Mouse (Mus musculus) forebrain, embryonic 12.5 days (tissue): ENCODE measurements around the gene Eepd1. TPM values are rescaled to one million over a fixed set of nuclear protein-coding genes. Genes with fewer than 3 reads are reported as not detected.

Experiments
- ATAC-seq: fragments of 200-750 bp; cut with Nextera tagmentation; 2 replicates; pipeline ENCODE4 v1.8.0; 2017; ENCODE audit warnings: moderate TSS enrichment; ENCODE audit not compliant: low FRiP score
- H3K27ac ChIP-seq: fragments of 300-500 bp; sonication (generic); 2 replicates; pipeline ENCODE4 v1.5.1; 2016; ENCODE audit warnings: mild to moderate bottlenecking
- H3K27me3 ChIP-seq: fragments of 300-500 bp; sonication (generic); 2 replicates; pipeline ENCODE4 v1.6.1; 2016; ENCODE audit warnings: mild to moderate bottlenecking
- H3K36me3 ChIP-seq: fragments of 300-500 bp; sonication (generic); replicated peaks from 2 replicates; pipeline ENCODE4 v1.6.1; 2016; ENCODE audit warnings: mild to moderate bottlenecking
- H3K4me1 ChIP-seq: fragments of 300-500 bp; sonication (generic); 2 replicates; pipeline ENCODE4 v1.6.1; 2016
- H3K4me2 ChIP-seq: fragments of 300-500 bp; sonication (generic); 2 replicates; pipeline ENCODE4 v1.6.1; 2016; ENCODE audit warnings: mild to moderate bottlenecking, moderate library complexity
- H3K4me3 ChIP-seq: fragments of 300-500 bp; sonication (generic); replicated peaks from 2 replicates; pipeline ENCODE4 v1.5.1; 2016; ENCODE audit warnings: mild to moderate bottlenecking
- H3K9ac ChIP-seq: fragments of 300-500 bp; sonication (generic); 2 replicates; pipeline ENCODE4 v1.6.1; 2016; ENCODE audit warnings: mild to moderate bottlenecking
- H3K9me3 ChIP-seq: fragments of 300-500 bp; sonication (generic); 2 replicates; pipeline ENCODE4 v1.6.1; 2016
- WGBS: fragments of 180-500 bp; shearing (Covaris S2); methylation state at CpG from one replicate; pipeline ENCODE4 v1.1.7; 2016; 5-methylcytosine and 5-hydroxymethylcytosine counted together
- polyA plus RNA-seq: library from polyadenylated mRNA; unstranded; fragments of >200 nt; fragmentation: Nextera tagmentation; extraction: Ambion mirVana; gene quantifications from 2 replicates; pipeline ENCODE4 v1.2.1, GENCODE M21; 2016

Gene Eepd1
- polyA plus RNA-seq, 1 experiment from 2014 or later, result 7.9 TPM

- Histone ChIP-seq H3K4me3 (no peak overlapping the region), H3K27ac (no peak overlapping the region), H3K4me2 (no peak overlapping the region), H3K36me3 (no peaks in the 10 kb centered on the region), H3K27me3 (no peaks in the 10 kb centered on the region), H3K9me3 (no peaks in the 10 kb centered on the region), H3K9ac (no peak overlapping the region), H3K4me1 (peaks cover 5% of the 10 kb centered on the region; the same call in 1 of the 2 replicates)
- no peak for ATAC-seq
- 93% methylated on average over 5 of the region's 5 CpGs for WGBS
These were observed 12.6 kb downstream of the Eepd1 start for GRCm38 (mm10) chr9:25493918-25494317.

- Histone ChIP-seq H3K9me3 (no peaks in the 10 kb centered on the region), H3K9ac (no peak overlapping the region), H3K4me2 (no peak overlapping the region), H3K27me3 (no peaks in the 10 kb centered on the region), H3K27ac (no peak overlapping the region), H3K4me3 (no peak overlapping the region), H3K4me1 (peaks cover 2% of the 10 kb centered on the region; the same call in 1 of the 2 replicates), H3K36me3 (no peaks in the 10 kb centered on the region)
- WGBS, result 92% methylated on average over 10 of the region's 10 CpGs
- ATAC-seq, result no peak
These were observed 14.3 kb downstream of the Eepd1 start for GRCm38 (mm10) chr9:25495601-25496000.

- no peak overlapping the region for H3K4me3 ChIP-seq
- no peaks in the 10 kb centered on the region for H3K36me3 ChIP-seq
- no peaks in the 10 kb centered on the region for H3K9me3 ChIP-seq
- no peak overlapping the region for H3K4me2 ChIP-seq
- 85% methylated on average over 4 of the region's 4 CpGs for WGBS
- no peak overlapping the region for H3K27ac ChIP-seq
- ATAC-seq, result no peak
- H3K27me3 ChIP-seq, result no peaks in the 10 kb centered on the region
- no peaks in the 10 kb centered on the region for H3K4me1 ChIP-seq
- H3K9ac ChIP-seq, result no peak overlapping the region
These were observed 14.8 kb downstream of the Eepd1 start for GRCm38 (mm10) chr9:25496196-25496595.

- Histone ChIP-seq H3K9ac (no peak overlapping the region), H3K4me3 (no peak overlapping the region), H3K27me3 (no peaks in the 10 kb centered on the region), H3K4me2 (no peak overlapping the region), H3K36me3 (no peaks in the 10 kb centered on the region), H3K27ac (no peak overlapping the region), H3K9me3 (no peaks in the 10 kb centered on the region), H3K4me1 (no peaks in the 10 kb centered on the region)
- ATAC-seq, result no peak
- 81% methylated on average over 2 of the region's 2 CpGs for WGBS
These were observed 15.4 kb downstream of the Eepd1 start for GRCm38 (mm10) chr9:25496703-25497102.

GRCm38 (mm10) chr9:25498770-25499169, 17.4 kb downstream of the Eepd1 start:
- ATAC-seq, result no peak
- 80% methylated on average over 4 of the region's 4 CpGs for WGBS
- Histone ChIP-seq H3K4me2 (no peak overlapping the region), H3K4me1 (no peaks in the 10 kb centered on the region), H3K9ac (no peak overlapping the region), H3K27ac (no peak overlapping the region), H3K36me3 (no peaks in the 10 kb centered on the region), H3K4me3 (no peak overlapping the region), H3K9me3 (no peaks in the 10 kb centered on the region), H3K27me3 (no peaks in the 10 kb centered on the region)

- no peak overlapping the region for H3K4me2 ChIP-seq
- no peaks in the 10 kb centered on the region for H3K27me3 ChIP-seq
- no peak overlapping the region for H3K27ac ChIP-seq
- no peaks in the 10 kb centered on the region for H3K4me1 ChIP-seq
- ATAC-seq, result no peak
- H3K9ac ChIP-seq, result no peak overlapping the region
- WGBS, result 70% methylated on average over 3 of the region's 3 CpGs
- no peak overlapping the region for H3K4me3 ChIP-seq
- H3K36me3 ChIP-seq, result no peaks in the 10 kb centered on the region
- no peaks in the 10 kb centered on the region for H3K9me3 ChIP-seq
These were observed 18.0 kb downstream of the Eepd1 start for GRCm38 (mm10) chr9:25499306-25499705.

GRCm38 (mm10) chr9:25500031-25500430, 18.7 kb downstream of the Eepd1 start:
- H3K27me3 ChIP-seq, result no peaks in the 10 kb centered on the region
- H3K9ac ChIP-seq, result no peak overlapping the region
- H3K4me3 ChIP-seq, result no peak overlapping the region
- no peaks in the 10 kb centered on the region for H3K36me3 ChIP-seq
- 0 out of 2 replicates have a peak, but pooled peaks cover 3% of the 10 kb centered on the region for H3K4me1 ChIP-seq
- no peak overlapping the region for H3K4me2 ChIP-seq
- no peaks in the 10 kb centered on the region for H3K9me3 ChIP-seq
- H3K27ac ChIP-seq, result no peak overlapping the region
- WGBS, result 97% methylated on average over 2 of the region's 2 CpGs
- ATAC-seq, result no peak

GRCm38 (mm10) chr9:25508825-25509224, 27.5 kb downstream of the Eepd1 start:
- Histone ChIP-seq H3K4me1 (0 out of 2 replicates have a peak, but pooled peaks cover 7% of the 10 kb centered on the region), H3K27me3 (no peaks in the 10 kb centered on the region), H3K4me3 (no peak overlapping the region), H3K36me3 (no peaks in the 10 kb centered on the region), H3K9ac (no peak overlapping the region), H3K9me3 (no peaks in the 10 kb centered on the region), H3K27ac (no peak overlapping the region), H3K4me2 (no peak overlapping the region)
- no peak for ATAC-seq
- 87% methylated on average over 3 of the region's 3 CpGs for WGBS

- Histone ChIP-seq H3K27me3 (no peaks in the 10 kb centered on the region), H3K4me1 (no peaks in the 10 kb centered on the region), H3K4me3 (no peak overlapping the region), H3K36me3 (no peaks in the 10 kb centered on the region), H3K27ac (no peak overlapping the region), H3K9me3 (no peaks in the 10 kb centered on the region), H3K4me2 (no peak overlapping the region), H3K9ac (no peak overlapping the region)
- ATAC-seq, result no peak
- 88% methylated on average over 11 of the region's 11 CpGs for WGBS
These were observed 29.2 kb downstream of the Eepd1 start for GRCm38 (mm10) chr9:25510572-25510971.

- Histone ChIP-seq H3K4me3 (no peak overlapping the region), H3K4me2 (no peak overlapping the region), H3K27me3 (no peaks in the 10 kb centered on the region), H3K4me1 (no peaks in the 10 kb centered on the region), H3K36me3 (no peaks in the 10 kb centered on the region), H3K9me3 (no peaks in the 10 kb centered on the region), H3K27ac (no peak overlapping the region), H3K9ac (no peak overlapping the region)
- ATAC-seq, result no peak
- WGBS, result 80% methylated on average over 2 of the region's 2 CpGs
These were observed 31.7 kb downstream of the Eepd1 start for GRCm38 (mm10) chr9:25513050-25513449.

- H3K36me3 ChIP-seq, result no peaks in the 10 kb centered on the region
- no peak overlapping the region for H3K4me3 ChIP-seq
- no peaks in the 10 kb centered on the region for H3K4me1 ChIP-seq
- no peak overlapping the region for H3K27ac ChIP-seq
- no peak for ATAC-seq
- no peak overlapping the region for H3K9ac ChIP-seq
- 86% methylated on average over 3 of the region's 3 CpGs for WGBS
- H3K4me2 ChIP-seq, result no peak overlapping the region
- no peaks in the 10 kb centered on the region for H3K27me3 ChIP-seq
- no peaks in the 10 kb centered on the region for H3K9me3 ChIP-seq
These were observed 32.2 kb downstream of the Eepd1 start for GRCm38 (mm10) chr9:25513556-25513955.

- H3K9ac ChIP-seq, result no peak overlapping the region
- no peaks in the 10 kb centered on the region for H3K36me3 ChIP-seq
- no peaks in the 10 kb centered on the region for H3K9me3 ChIP-seq
- no peak overlapping the region for H3K4me2 ChIP-seq
- H3K4me1 ChIP-seq, result peaks cover 7% of the 10 kb centered on the region; the same call in 1 of the 2 replicates
- no peak overlapping the region for H3K27ac ChIP-seq
- ATAC-seq, result no peak
- H3K4me3 ChIP-seq, result no peak overlapping the region
- 84% methylated on average over 7 of the region's 7 CpGs for WGBS
- no peaks in the 10 kb centered on the region for H3K27me3 ChIP-seq
These were observed 35.3 kb downstream of the Eepd1 start for GRCm38 (mm10) chr9:25516640-25517039.

GRCm38 (mm10) chr9:25517982-25518381, 36.6 kb downstream of the Eepd1 start:
- 71% methylated on average over 4 of the region's 4 CpGs for WGBS
- H3K27me3 ChIP-seq, result no peaks in the 10 kb centered on the region
- H3K9ac ChIP-seq, result no peak overlapping the region
- no peaks in the 10 kb centered on the region for H3K36me3 ChIP-seq
- H3K4me1 ChIP-seq, result peaks cover 7% of the 10 kb centered on the region; the same call in 1 of the 2 replicates
- H3K9me3 ChIP-seq, result no peaks in the 10 kb centered on the region
- no peak overlapping the region for H3K4me2 ChIP-seq
- H3K4me3 ChIP-seq, result no peak overlapping the region
- no peak for ATAC-seq
- no peak overlapping the region for H3K27ac ChIP-seq
